Mouse (Mus musculus) midbrain, embryonic 16.5 days (tissue): ENCODE results near the gene Phldb1. TPM values are rescaled to one million over a fixed set of nuclear protein-coding genes. Genes with fewer than 3 reads are reported as not detected.

Source experiments
- ATAC-seq: fragments of 200-750 bp; cut with Nextera tagmentation; 2 replicates; pipeline ENCODE4 v1.8.0; 2017; ENCODE audit warnings: moderate TSS enrichment
- H3K27ac ChIP-seq: fragments of 300-500 bp; sonication (generic); 2 replicates; pipeline ENCODE4 v1.5.1; 2014; ENCODE audit warnings: mild to moderate bottlenecking, low read length, mixed read lengths
- H3K27me3 ChIP-seq: fragments of 300-500 bp; sonication (generic); 2 replicates; pipeline ENCODE4 v1.6.1; 2014; ENCODE audit warnings: low read depth, low read length, mixed read lengths; ENCODE audit not compliant: control insufficient read depth, insufficient read depth
- H3K36me3 ChIP-seq: fragments of 300-500 bp; sonication (generic); 2 replicates; pipeline ENCODE4 v1.6.1; 2014; ENCODE audit warnings: mild to moderate bottlenecking, low read length, moderate library complexity, mixed read lengths; ENCODE audit not compliant: control insufficient read depth, insufficient read depth
- H3K4me1 ChIP-seq: fragments of 300-500 bp; sonication (generic); 2 replicates; pipeline ENCODE4 v1.6.1; 2014; ENCODE audit warnings: mild to moderate bottlenecking, low read length, mixed read lengths; ENCODE audit not compliant: control insufficient read depth, insufficient read depth
- H3K4me2 ChIP-seq: fragments of 300-500 bp; sonication (generic); 2 replicates; pipeline ENCODE4 v1.6.1; 2014; ENCODE audit warnings: mild to moderate bottlenecking, low read length, mixed read lengths
- H3K4me3 ChIP-seq: fragments of 300-500 bp; sonication (generic); 2 replicates; pipeline ENCODE4 v1.5.1; 2014; ENCODE audit warnings: low read depth, mild to moderate bottlenecking, low read length, moderate library complexity, mixed read lengths
- H3K9ac ChIP-seq: fragments of 300-500 bp; sonication (generic); 2 replicates; pipeline ENCODE4 v1.6.1; 2014; ENCODE audit warnings: low read depth, low read length, mixed read lengths
- H3K9me3 ChIP-seq: fragments of 300-500 bp; sonication (generic); replicated peaks from 2 replicates; pipeline ENCODE4 v1.6.1; 2014; ENCODE audit warnings: mild to moderate bottlenecking, low read length, mixed read lengths; ENCODE audit not compliant: control insufficient read depth, poor library complexity, severe bottlenecking
- WGBS: fragments of 180-500 bp; shearing (Covaris S2); extraction: QIAGEN DNeasy Blood & Tissue Kit; methylation state at CpG from one replicate; pipeline ENCODE4 v1.1.7; 2014; 5-methylcytosine and 5-hydroxymethylcytosine counted together
- polyA plus RNA-seq: library from polyadenylated mRNA; unstranded; fragments of >200 nt; fragmentation: Nextera tagmentation; extraction: Ambion mirVana; gene quantifications from 2 replicates; pipeline ENCODE4 v1.2.1, GENCODE M21; 2015

Gene Phldb1
- polyA plus RNA-seq, 1 experiment from 2014 or later: 48.1 TPM

DNA sequence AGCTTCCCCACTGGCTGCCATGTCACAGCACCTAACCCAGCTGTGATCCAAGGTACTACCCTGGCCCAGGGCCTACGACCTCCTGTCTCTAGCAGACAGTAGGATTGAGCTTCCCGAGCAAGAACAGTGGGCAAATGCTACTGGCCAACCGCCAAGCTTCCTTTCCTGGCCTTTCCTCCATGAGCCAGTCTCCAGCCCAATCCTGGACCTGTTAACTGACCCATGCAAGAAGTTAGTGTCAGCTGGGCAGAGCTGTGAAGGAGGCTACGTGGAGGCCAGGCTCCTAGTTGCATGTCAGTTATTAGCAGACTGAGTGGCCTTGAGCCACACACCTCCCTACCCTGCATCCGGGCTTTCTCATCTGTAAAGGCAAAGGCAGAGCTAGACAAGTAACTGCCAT lies 35.3 kb downstream of the Phldb1 start:
- Histone ChIP-seq H3K4me1 (no peaks in the 10 kb centered on the region), H3K27me3 (no peaks in the 10 kb centered on the region), H3K4me3 (no peak overlapping the region), H3K9me3 (no peaks in the 10 kb centered on the region), H3K27ac (no peak overlapping the region), H3K4me2 (no peak overlapping the region), H3K36me3 (peaks cover 37% of the 10 kb centered on the region), H3K9ac (no peak overlapping the region)
- ATAC-seq: no peak
- WGBS: 91% methylated on average over 5 of the region's 5 CpGs

GRCm38 (mm10) chr9:44699196-44699595 lies 35.8 kb downstream of the Phldb1 start:
- Histone ChIP-seq H3K9me3 (no peaks in the 10 kb centered on the region), H3K9ac (no peak overlapping the region), H3K27me3 (no peaks in the 10 kb centered on the region), H3K27ac (no peak overlapping the region), H3K4me3 (no peak overlapping the region), H3K4me2 (no peak overlapping the region), H3K36me3 (peaks cover 41% of the 10 kb centered on the region), H3K4me1 (no peaks in the 10 kb centered on the region)
- WGBS: 92% methylated on average over 10 of the region's 10 CpGs
- ATAC-seq: no peak

DNA sequence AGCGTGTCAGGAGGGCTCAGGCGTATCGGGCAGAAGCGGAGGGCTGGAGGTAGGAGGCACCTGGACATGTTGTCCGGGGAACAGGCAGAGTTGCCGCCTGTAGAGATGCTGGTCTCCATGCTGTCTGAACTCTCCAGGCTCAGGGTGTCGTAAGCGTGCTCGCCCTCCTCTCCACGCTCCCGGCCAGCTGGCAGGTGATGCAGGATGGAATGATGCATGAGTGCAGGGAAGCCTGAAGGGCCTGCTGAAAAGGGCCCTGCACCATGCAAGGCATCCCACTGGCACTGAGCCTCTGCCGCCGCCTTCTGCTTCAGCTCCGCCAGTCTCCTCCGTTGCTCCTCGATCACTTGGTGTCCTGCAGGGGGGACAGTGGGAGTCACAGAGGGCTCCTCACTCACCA lies 37.1 kb downstream of the Phldb1 start:
- H3K27ac ChIP-seq: no peak overlapping the region
- H3K36me3 ChIP-seq: peaks cover 48% of the 10 kb centered on the region
- H3K9ac ChIP-seq: no peak overlapping the region
- ATAC-seq: no peak
- H3K27me3 ChIP-seq: no peaks in the 10 kb centered on the region
- no peak overlapping the region for H3K4me2 ChIP-seq
- 92% methylated on average over 16 of the region's 16 CpGs for WGBS
- no peaks in the 10 kb centered on the region for H3K9me3 ChIP-seq
- no peak overlapping the region for H3K4me3 ChIP-seq
- H3K4me1 ChIP-seq: no peaks in the 10 kb centered on the region

DNA sequence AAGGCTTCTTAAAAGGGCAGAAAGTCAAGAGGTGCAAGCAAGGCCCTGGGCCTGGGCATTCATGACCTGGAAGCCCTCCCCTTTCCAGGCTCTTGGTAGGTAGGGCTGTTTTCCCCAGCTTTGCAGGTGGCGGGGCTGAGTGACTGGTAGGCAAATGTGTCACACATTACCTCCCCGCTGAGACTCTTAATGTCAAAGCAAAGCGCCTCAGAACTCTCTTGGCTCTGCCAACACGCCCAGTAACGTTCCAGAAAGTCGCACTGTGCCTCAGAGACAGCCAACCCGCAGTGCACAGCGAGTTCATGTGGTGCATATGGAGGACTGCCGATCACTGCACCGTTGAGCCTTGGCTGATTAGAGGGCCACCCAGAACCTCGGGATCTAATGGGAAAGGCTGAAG lies 41.9 kb downstream of the Phldb1 start:
- H3K4me1 ChIP-seq: no peaks in the 10 kb centered on the region
- no peak for ATAC-seq
- WGBS: 89% methylated on average over 11 of the region's 11 CpGs
- H3K27ac ChIP-seq: no peak overlapping the region
- no peak overlapping the region for H3K4me3 ChIP-seq
- no peak overlapping the region for H3K9ac ChIP-seq
- no peaks in the 10 kb centered on the region for H3K9me3 ChIP-seq
- H3K4me2 ChIP-seq: no peak overlapping the region
- H3K36me3 ChIP-seq: peaks cover 48% of the 10 kb centered on the region
- no peaks in the 10 kb centered on the region for H3K27me3 ChIP-seq

- no peak for ATAC-seq
- no peaks in the 10 kb centered on the region for H3K27me3 ChIP-seq
- 86% methylated on average over 21 of the region's 21 CpGs for WGBS
These were observed 43.1 kb downstream of the Phldb1 start for GRCm38 (mm10) chr9:44691671-44692520.

DNA sequence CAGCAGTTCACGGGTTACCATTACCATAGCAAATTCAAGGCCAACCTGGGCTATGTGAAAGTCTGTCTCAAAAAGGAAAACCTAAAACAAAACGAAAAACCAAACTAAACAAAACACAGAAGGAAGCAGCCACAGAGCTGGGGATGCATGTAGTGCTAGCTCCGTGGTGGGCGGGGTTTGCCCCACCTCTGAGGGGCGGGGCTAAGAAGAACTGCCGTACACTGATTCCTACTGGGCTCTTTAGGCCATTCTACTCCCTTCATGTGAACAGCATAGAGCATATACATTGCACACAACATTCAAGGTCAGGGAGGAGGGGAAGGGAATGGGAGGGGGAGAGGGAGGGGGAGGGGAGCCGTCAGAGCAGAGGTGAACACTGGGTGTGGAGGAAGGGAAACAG lies 44.4 kb downstream of the Phldb1 start:
- Histone ChIP-seq H3K27me3 (no peaks in the 10 kb centered on the region), H3K36me3 (peaks cover 43% of the 10 kb centered on the region), H3K9me3 (no peaks in the 10 kb centered on the region), H3K9ac (no peak overlapping the region), H3K27ac (no peak overlapping the region), H3K4me2 (no peak overlapping the region), H3K4me3 (no peak overlapping the region), H3K4me1 (peaks cover 14% of the 10 kb centered on the region)
- WGBS: 44% methylated on average over 7 of the region's 7 CpGs
- no peak for ATAC-seq

More at GRCm38 (mm10) chr9:44691671-44692520, 43.1 kb downstream of the Phldb1 start:
- Histone ChIP-seq H3K4me3 (no peak overlapping the region), H3K4me2 (no peak overlapping the region), H3K9ac (no peak overlapping the region), H3K4me1 (peaks cover 2% of the 10 kb centered on the region), H3K36me3 (peaks cover 42% of the 10 kb centered on the region), H3K9me3 (no peaks in the 10 kb centered on the region), H3K27ac (no peak overlapping the region)

GRCm38 (mm10) chr9:44688013-44688412 lies 47.0 kb downstream of the Phldb1 start:
- no peak overlapping the region for H3K4me2 ChIP-seq
- no peaks in the 10 kb centered on the region for H3K9me3 ChIP-seq
- H3K4me3 ChIP-seq: no peak overlapping the region
- H3K27me3 ChIP-seq: no peaks in the 10 kb centered on the region
- ATAC-seq: no peak
- no peak overlapping the region for H3K27ac ChIP-seq
- no peak overlapping the region for H3K9ac ChIP-seq
- peaks cover 17% of the 10 kb centered on the region for H3K4me1 ChIP-seq
- 75% methylated on average over 9 of the region's 9 CpGs for WGBS
- peaks cover 19% of the 10 kb centered on the region for H3K36me3 ChIP-seq

DNA sequence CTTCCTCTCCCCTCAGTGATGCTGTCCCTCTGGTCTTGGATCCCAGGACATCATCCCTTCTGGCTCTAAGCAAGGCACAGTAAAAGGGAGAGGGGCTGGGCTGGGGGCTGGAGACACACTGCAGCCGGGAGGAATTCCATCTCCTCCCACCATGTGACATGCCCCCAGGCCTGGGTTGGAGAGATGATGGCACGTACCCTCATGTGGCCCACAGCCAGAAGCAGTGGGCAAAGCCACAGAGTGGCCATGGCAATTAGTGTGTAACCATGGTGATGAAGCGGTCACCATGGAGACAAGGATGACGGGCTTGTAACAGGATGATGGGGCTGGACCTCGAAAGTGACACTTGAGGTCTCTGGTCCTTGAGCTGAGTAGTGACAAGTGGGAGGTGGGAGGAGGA lies 48.4 kb downstream of the Phldb1 start:
- Histone ChIP-seq H3K4me2 (0 out of 2 replicates have a peak overlapping the region, but pooled peaks have one; percentile 5), H3K27me3 (no peaks in the 10 kb centered on the region), H3K9ac (peak overlapping the region; percentile 35; the same call in 1 of the 2 replicates), H3K4me1 (peaks cover 17% of the 10 kb centered on the region), H3K9me3 (no peaks in the 10 kb centered on the region), H3K4me3 (no peak overlapping the region), H3K27ac (peak overlapping the region; percentile 77), H3K36me3 (peaks cover 9% of the 10 kb centered on the region)
- peak; percentile 78 for ATAC-seq
- WGBS: 18% methylated on average over 5 of the region's 5 CpGs
